Mouse (Mus musculus): Measurements from ENCODE around the gene Prkn. TPM values are rescaled to one million over a fixed set of nuclear protein-coding genes. Genes with fewer than 3 reads are reported as not detected.

Prkn gene
- polyA plus RNA-seq, 1 experiment from 2014 or later, result 1.5 TPM

DNA sequence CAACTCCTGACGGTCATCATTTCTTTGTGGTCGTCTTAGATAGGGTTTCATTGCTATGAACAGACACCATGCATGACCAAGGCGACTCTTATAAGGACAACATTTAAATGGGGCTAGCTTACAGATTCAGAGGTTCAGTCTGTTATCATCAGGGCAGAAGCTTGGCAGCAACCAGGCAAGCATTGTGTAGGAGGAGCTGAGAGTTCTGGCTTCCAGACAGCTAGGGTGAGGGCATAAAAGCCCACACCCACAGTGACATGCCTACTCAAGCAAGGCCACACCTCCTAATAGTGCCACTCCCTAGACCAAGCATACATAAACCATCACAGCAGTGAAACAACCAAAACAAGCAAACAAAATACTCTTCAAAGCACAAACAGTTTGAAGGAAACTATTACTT is 579.3 kb downstream of the Prkn start:
- H3K4me3 ChIP-seq (ENCODE audit: low read depth, low read length), result no peak overlapping the region
- ATAC-seq (replicated peaks; ENCODE audit: low FRiP score) (no peak), DNase-seq (ENCODE audit: low spot score) (no peak)
- H3K27ac ChIP-seq (ENCODE audit: low read depth, low read length), result no peak overlapping the region
- no peaks in the 10 kb centered on the region for H3K27me3 ChIP-seq (ENCODE audit: control insufficient read depth, insufficient read depth, low read length)
- no peaks in the 10 kb centered on the region for H3K9me3 ChIP-seq (ENCODE audit: control insufficient read depth, low read length)
- H3K9ac ChIP-seq (ENCODE audit: low read length), result no peak overlapping the region
- 90% methylated on average over 3 of the region's 3 CpGs for WGBS
- H3K4me2 ChIP-seq (ENCODE audit: low read depth, low read length, severe bottlenecking), result no peak overlapping the region
- H3K36me3 ChIP-seq (ENCODE audit: control insufficient read depth, insufficient read depth, low read length), result no peaks in the 10 kb centered on the region
- H3K4me1 ChIP-seq (replicated peaks; ENCODE audit: control insufficient read depth, insufficient read depth, low read length), result no peaks in the 10 kb centered on the region

DNA sequence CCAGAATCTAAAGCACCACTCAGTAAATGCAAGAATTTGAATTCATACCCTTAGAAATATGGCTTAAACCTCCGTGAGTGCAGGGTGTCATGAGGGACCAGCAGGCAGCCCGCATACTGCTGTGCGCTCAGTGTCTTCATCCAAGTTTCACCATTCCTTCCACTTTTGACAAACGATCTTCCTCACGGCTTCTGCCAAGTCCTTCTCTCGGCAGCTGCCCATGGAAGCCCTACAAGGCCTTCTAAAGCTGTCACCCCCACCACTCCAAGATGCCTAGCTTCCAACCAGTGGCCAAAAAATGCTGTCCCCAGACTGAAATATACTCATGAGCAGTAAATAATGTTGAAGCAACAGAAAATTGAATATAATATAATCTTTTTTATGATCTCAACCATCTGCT is 580.7 kb downstream of the Prkn start:
- H3K27me3 ChIP-seq (ENCODE audit: control insufficient read depth, insufficient read depth, low read length), result no peaks in the 10 kb centered on the region
- no peaks in the 10 kb centered on the region for H3K4me1 ChIP-seq (replicated peaks; ENCODE audit: control insufficient read depth, insufficient read depth, low read length)
- H3K4me2 ChIP-seq (ENCODE audit: low read depth, low read length, severe bottlenecking), result no peak overlapping the region
- ATAC-seq (replicated peaks; ENCODE audit: low FRiP score) (no peak), DNase-seq (ENCODE audit: low spot score) (no peak)
- no peaks in the 10 kb centered on the region for H3K9me3 ChIP-seq (ENCODE audit: control insufficient read depth, low read length)
- H3K9ac ChIP-seq (ENCODE audit: low read length), result no peak overlapping the region
- WGBS, result 89% methylated on average over 6 of the region's 6 CpGs
- no peaks in the 10 kb centered on the region for H3K36me3 ChIP-seq (ENCODE audit: control insufficient read depth, insufficient read depth, low read length)
- no peak overlapping the region for H3K27ac ChIP-seq (ENCODE audit: low read depth, low read length)
- no peak overlapping the region for H3K4me3 ChIP-seq (ENCODE audit: low read depth, low read length)

GRCm38 (mm10) chr17:11421264-11421940 is 581.2 kb downstream of the Prkn start:
- Histone ChIP-seq H3K9me3 (ENCODE audit: control insufficient read depth, low read length) (no peaks in the 10 kb centered on the region), H3K4me3 (ENCODE audit: low read depth, low read length) (no peak overlapping the region), H3K4me1 (replicated peaks; ENCODE audit: control insufficient read depth, insufficient read depth, low read length) (no peaks in the 10 kb centered on the region), H3K27ac (ENCODE audit: low read depth, low read length) (no peak overlapping the region), H3K36me3 (ENCODE audit: control insufficient read depth, insufficient read depth, low read length) (no peaks in the 10 kb centered on the region), H3K9ac (ENCODE audit: low read length) (no peak overlapping the region), H3K27me3 (ENCODE audit: control insufficient read depth, insufficient read depth, low read length) (no peaks in the 10 kb centered on the region), H3K4me2 (ENCODE audit: low read depth, low read length, severe bottlenecking) (no peak overlapping the region)
- no peak for ATAC-seq (replicated peaks; ENCODE audit: low FRiP score)
- WGBS, result 43% methylated on average over 5 of the region's 5 CpGs
- DNase-seq (ENCODE audit: low spot score), result no peak

DNA sequence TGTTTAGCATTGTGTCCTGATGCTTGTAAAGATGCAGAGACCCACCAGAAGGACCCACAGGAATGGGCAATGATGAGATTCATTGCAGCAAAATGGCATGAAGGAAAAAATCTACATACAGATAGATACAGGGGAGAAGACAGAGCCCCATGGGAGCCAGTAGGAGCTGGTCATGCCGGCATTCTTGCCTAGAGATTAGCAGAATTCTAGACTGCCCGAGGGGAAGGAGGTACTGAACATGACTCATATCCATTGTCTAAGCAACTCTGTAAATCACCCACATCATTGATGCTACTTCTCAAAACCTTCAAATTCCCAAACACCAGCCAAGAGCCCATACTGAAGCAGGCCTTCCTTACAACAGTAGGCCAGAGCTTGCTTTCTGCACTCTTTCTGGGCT is 591.1 kb downstream of the Prkn start:
- H3K4me1 ChIP-seq (replicated peaks; ENCODE audit: control insufficient read depth, insufficient read depth, low read length), result no peaks in the 10 kb centered on the region
- H3K27me3 ChIP-seq (ENCODE audit: control insufficient read depth, insufficient read depth, low read length), result no peaks in the 10 kb centered on the region
- H3K4me2 ChIP-seq (ENCODE audit: low read depth, low read length, severe bottlenecking), result no peak overlapping the region
- H3K27ac ChIP-seq (ENCODE audit: low read depth, low read length), result no peak overlapping the region
- 86% methylated on average over 2 of the region's 2 CpGs for WGBS
- no peak overlapping the region for H3K4me3 ChIP-seq (ENCODE audit: low read depth, low read length)
- DNase-seq (ENCODE audit: low spot score) (no peak), ATAC-seq (replicated peaks; ENCODE audit: low FRiP score) (no peak)
- H3K36me3 ChIP-seq (ENCODE audit: control insufficient read depth, insufficient read depth, low read length), result no peaks in the 10 kb centered on the region
- no peak overlapping the region for H3K9ac ChIP-seq (ENCODE audit: low read length)
- no peaks in the 10 kb centered on the region for H3K9me3 ChIP-seq (ENCODE audit: control insufficient read depth, low read length)

DNA sequence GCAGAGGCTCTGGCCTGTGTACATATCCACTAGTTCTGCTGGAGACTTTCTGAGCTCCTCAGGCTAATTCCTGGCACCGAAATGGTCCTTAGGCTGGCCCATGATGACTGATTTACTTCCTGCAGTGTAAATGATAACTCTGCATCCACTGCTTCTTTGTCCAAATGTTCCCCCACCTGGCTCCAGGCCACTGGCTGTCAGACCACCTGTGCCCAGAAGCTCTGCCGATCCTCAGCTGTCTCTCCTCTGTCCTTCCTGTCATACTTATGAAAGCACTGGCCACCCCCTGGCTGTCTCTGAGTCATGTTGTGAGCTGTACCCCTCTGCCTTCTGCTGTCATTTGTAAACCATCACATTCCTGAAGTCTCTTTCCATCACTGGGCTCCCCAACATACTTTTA is 592.4 kb downstream of the Prkn start:
- no peaks in the 10 kb centered on the region for H3K9me3 ChIP-seq (ENCODE audit: control insufficient read depth, low read length)

GRCm38 (mm10) chr17:11462721-11463120 is 622.5 kb downstream of the Prkn start:
- H3K9me3 ChIP-seq (ENCODE audit: control insufficient read depth, low read length), result no peaks in the 10 kb centered on the region
- no peak overlapping the region for H3K4me2 ChIP-seq (ENCODE audit: low read depth, low read length, severe bottlenecking)
- no peak overlapping the region for H3K9ac ChIP-seq (ENCODE audit: low read length)
- WGBS, result 90% methylated on average over 2 of the region's 2 CpGs
- H3K27ac ChIP-seq (ENCODE audit: low read depth, low read length), result no peak overlapping the region
- no peaks in the 10 kb centered on the region for H3K27me3 ChIP-seq (ENCODE audit: control insufficient read depth, insufficient read depth, low read length)
- no peaks in the 10 kb centered on the region for H3K4me1 ChIP-seq (replicated peaks; ENCODE audit: control insufficient read depth, insufficient read depth, low read length)
- ATAC-seq (replicated peaks; ENCODE audit: low FRiP score), result no peak
- no peak for DNase-seq (ENCODE audit: low spot score)
- H3K4me3 ChIP-seq (ENCODE audit: low read depth, low read length), result no peak overlapping the region
- H3K36me3 ChIP-seq (ENCODE audit: control insufficient read depth, insufficient read depth, low read length), result no peaks in the 10 kb centered on the region

More for the DNA sequence above, 592.4 kb downstream of the Prkn start:
- no peaks in the 10 kb centered on the region for H3K4me1 ChIP-seq (replicated peaks; ENCODE audit: control insufficient read depth, insufficient read depth, low read length)
- no peaks in the 10 kb centered on the region for H3K27me3 ChIP-seq (ENCODE audit: control insufficient read depth, insufficient read depth, low read length)
- DNase-seq (ENCODE audit: low spot score) (no peak), ATAC-seq (replicated peaks; ENCODE audit: low FRiP score) (no peak)
- H3K27ac ChIP-seq (ENCODE audit: low read depth, low read length), result no peak overlapping the region
- H3K9ac ChIP-seq (ENCODE audit: low read length), result no peak overlapping the region
- WGBS, result 88% methylated on average over 2 of the region's 2 CpGs
- no peak overlapping the region for H3K4me3 ChIP-seq (ENCODE audit: low read depth, low read length)
- no peaks in the 10 kb centered on the region for H3K36me3 ChIP-seq (ENCODE audit: control insufficient read depth, insufficient read depth, low read length)
- no peak overlapping the region for H3K4me2 ChIP-seq (ENCODE audit: low read depth, low read length, severe bottlenecking)

DNA sequence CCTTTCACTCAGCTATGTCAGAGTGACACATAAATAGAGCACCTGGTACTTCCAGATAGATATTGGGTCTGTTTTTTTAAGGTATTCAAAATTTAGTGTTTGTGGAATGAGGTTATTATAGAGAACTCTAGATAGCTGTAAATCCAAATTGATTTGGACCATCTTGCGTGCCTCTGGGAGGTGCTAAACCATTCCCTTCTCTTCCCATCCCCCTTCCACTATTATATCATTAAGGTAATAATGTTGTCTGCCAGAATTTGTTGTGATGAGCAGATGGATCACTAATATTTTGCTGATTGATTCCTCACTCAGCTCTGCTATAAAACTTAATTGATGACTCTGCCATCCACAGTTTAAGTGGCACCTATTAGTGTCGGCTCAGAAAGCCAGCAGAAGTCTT is 625.9 kb downstream of the Prkn start:
- 89% methylated on average over 2 of the region's 2 CpGs for WGBS
- no peak for ATAC-seq (replicated peaks; ENCODE audit: low FRiP score)
- H3K27ac ChIP-seq (ENCODE audit: low read depth, low read length), result no peak overlapping the region

GRCm38 (mm10) chr17:11468624-11469023 is 628.4 kb downstream of the Prkn start:
- H3K27me3 ChIP-seq (ENCODE audit: control insufficient read depth, insufficient read depth, low read length), result no peaks in the 10 kb centered on the region
- 91% methylated on average over 2 of the region's 2 CpGs for WGBS
- H3K4me3 ChIP-seq (ENCODE audit: low read depth, low read length), result no peak overlapping the region

More for the DNA sequence above, 625.9 kb downstream of the Prkn start:
- no peaks in the 10 kb centered on the region for H3K9me3 ChIP-seq (ENCODE audit: control insufficient read depth, low read length)
- H3K4me1 ChIP-seq (replicated peaks; ENCODE audit: control insufficient read depth, insufficient read depth, low read length), result no peaks in the 10 kb centered on the region
- no peak overlapping the region for H3K9ac ChIP-seq (ENCODE audit: low read length)
- no peak for DNase-seq (ENCODE audit: low spot score)
- H3K4me3 ChIP-seq (ENCODE audit: low read depth, low read length), result no peak overlapping the region
- H3K27me3 ChIP-seq (ENCODE audit: control insufficient read depth, insufficient read depth, low read length), result no peaks in the 10 kb centered on the region
- no peaks in the 10 kb centered on the region for H3K36me3 ChIP-seq (ENCODE audit: control insufficient read depth, insufficient read depth, low read length)
- H3K4me2 ChIP-seq (ENCODE audit: low read depth, low read length, severe bottlenecking), result no peak overlapping the region

DNA sequence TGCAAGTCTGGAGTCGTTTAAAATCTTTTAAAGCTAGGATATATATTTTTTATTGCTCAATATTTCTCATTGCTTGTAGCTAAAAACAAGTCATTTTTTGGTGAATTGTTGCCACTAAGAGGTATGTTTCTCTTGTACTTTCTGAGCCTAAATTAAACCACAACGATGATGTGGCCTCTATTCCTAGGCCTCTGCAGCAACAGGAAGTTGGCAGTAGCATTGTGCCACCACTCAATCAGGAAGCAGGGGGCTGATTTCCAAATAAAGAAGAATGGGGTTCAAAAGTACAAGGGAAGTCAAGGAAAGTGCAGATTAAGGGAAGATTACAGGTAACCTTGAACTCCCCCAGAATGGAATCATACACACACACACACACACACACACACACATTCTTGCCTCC is 642.8 kb downstream of the Prkn start:
- no peaks in the 10 kb centered on the region for H3K36me3 ChIP-seq (ENCODE audit: control insufficient read depth, insufficient read depth, low read length)
- no peak overlapping the region for H3K27ac ChIP-seq (ENCODE audit: low read depth, low read length)
- no peaks in the 10 kb centered on the region for H3K9me3 ChIP-seq (ENCODE audit: control insufficient read depth, low read length)
- no peak overlapping the region for H3K9ac ChIP-seq (ENCODE audit: low read length)
- ATAC-seq (replicated peaks; ENCODE audit: low FRiP score), result no peak
- DNase-seq (ENCODE audit: low spot score), result no peak
- H3K4me1 ChIP-seq (replicated peaks; ENCODE audit: control insufficient read depth, insufficient read depth, low read length), result no peaks in the 10 kb centered on the region
- no peaks in the 10 kb centered on the region for H3K27me3 ChIP-seq (ENCODE audit: control insufficient read depth, insufficient read depth, low read length)
- WGBS, result 86% methylated on average over 2 of the region's 2 CpGs
- no peak overlapping the region for H3K4me2 ChIP-seq (ENCODE audit: low read depth, low read length, severe bottlenecking)
- H3K4me3 ChIP-seq (ENCODE audit: low read depth, low read length), result no peak overlapping the region

More at GRCm38 (mm10) chr17:11468624-11469023, 628.4 kb downstream of the Prkn start:
- Histone ChIP-seq H3K4me2 (ENCODE audit: low read depth, low read length, severe bottlenecking) (no peak overlapping the region), H3K36me3 (ENCODE audit: control insufficient read depth, insufficient read depth, low read length) (no peaks in the 10 kb centered on the region), H3K27ac (ENCODE audit: low read depth, low read length) (no peak overlapping the region), H3K4me1 (replicated peaks; ENCODE audit: control insufficient read depth, insufficient read depth, low read length) (no peaks in the 10 kb centered on the region), H3K9me3 (ENCODE audit: control insufficient read depth, low read length) (no peaks in the 10 kb centered on the region), H3K9ac (ENCODE audit: low read length) (no peak overlapping the region)
- DNase-seq (ENCODE audit: low spot score) (no peak), ATAC-seq (replicated peaks; ENCODE audit: low FRiP score) (no peak)
